Mouse (Mus musculus) olfactory bulb, adult 2 months (tissue): ENCODE measurements around the gene Olfr211.

ENCODE experiments used
- CTCF ChIP-seq: fragments of 200-500 bp; IDR thresholded peaks from 2 replicates; pipeline ENCODE4 v1.5.1; 2012; ENCODE audit warnings: low read depth, mild to moderate bottlenecking, low read length, moderate library complexity; ENCODE audit not compliant: insufficient read depth
- POLR2A ChIP-seq: fragments of 200-500 bp; IDR thresholded peaks from 2 replicates; pipeline ENCODE4 v1.6.1; 2012; ENCODE audit warnings: mild to moderate bottlenecking, low read depth, low read length, moderate library complexity; ENCODE audit not compliant: insufficient read depth

DNA sequence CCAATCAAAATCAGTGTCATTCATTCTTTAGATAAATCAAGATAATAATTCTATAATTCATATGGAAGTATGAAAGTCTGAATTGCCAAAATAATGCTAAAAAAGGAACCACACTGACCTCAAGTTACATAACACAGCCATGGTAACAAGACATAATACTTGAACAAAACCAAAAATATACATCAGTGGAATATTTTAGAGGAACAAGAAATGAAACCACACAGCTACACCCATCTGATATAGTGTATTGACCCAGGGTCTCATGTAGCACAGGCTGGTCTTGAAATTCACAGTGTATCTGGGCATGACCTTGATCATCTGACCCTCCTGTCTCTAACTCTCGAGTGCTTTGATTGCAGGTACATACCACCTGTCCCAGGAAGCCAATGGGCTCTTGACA, 2.1 kb upstream of the Olfr211 start:
- TF ChIP-seq CTCF (no peak), POLR2A (no peak)
